Mouse (Mus musculus): ENCODE measurements around the gene Gmpr. TPM values are rescaled to one million over a fixed set of nuclear protein-coding genes. Genes with fewer than 3 reads are reported as not detected.

Gene Gmpr
- polyA plus RNA-seq, 1 experiment from 2014 or later: 62.4 TPM

DNA sequence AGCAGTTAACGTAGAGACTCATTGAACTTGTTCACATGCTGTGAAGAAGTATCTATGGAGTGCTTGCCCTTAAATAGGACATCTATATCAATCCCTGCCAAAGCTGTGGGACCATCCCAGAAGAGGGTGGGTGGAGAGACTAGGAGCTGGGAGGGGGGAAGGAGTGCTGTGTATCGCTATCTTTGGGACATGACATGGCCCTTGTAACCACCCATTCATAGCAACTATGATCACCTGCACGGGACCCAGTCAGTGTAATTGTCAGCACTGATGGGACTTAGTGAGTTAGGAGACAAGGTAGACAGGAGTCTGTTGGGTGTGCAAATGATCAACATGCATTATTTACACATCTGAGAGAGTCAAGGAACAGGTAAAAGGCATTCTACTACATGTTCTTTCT, 52.0 kb downstream of the Gmpr start:
- ATAC-seq (ENCODE audit: low FRiP score, low TSS enrichment): no peak
- no peaks in the 10 kb centered on the region for H3K4me1 ChIP-seq (ENCODE audit: insufficient read depth, low read length)
- no peaks in the 10 kb centered on the region for H3K27me3 ChIP-seq (ENCODE audit: insufficient read depth, low read length)
- no peak overlapping the region for H3K4me2 ChIP-seq (replicated peaks; ENCODE audit: low read depth, low read length)
- 93% methylated on average over 3 of the region's 3 CpGs for WGBS
- no peak overlapping the region for H3K9ac ChIP-seq (replicated peaks; ENCODE audit: low read length)
- H3K36me3 ChIP-seq (ENCODE audit: insufficient read depth, low read length): no peaks in the 10 kb centered on the region
- no peak overlapping the region for H3K27ac ChIP-seq (ENCODE audit: low read length)
- H3K4me3 ChIP-seq (ENCODE audit: low read length): no peak overlapping the region
- H3K9me3 ChIP-seq (ENCODE audit: low read length): no peaks in the 10 kb centered on the region

DNA sequence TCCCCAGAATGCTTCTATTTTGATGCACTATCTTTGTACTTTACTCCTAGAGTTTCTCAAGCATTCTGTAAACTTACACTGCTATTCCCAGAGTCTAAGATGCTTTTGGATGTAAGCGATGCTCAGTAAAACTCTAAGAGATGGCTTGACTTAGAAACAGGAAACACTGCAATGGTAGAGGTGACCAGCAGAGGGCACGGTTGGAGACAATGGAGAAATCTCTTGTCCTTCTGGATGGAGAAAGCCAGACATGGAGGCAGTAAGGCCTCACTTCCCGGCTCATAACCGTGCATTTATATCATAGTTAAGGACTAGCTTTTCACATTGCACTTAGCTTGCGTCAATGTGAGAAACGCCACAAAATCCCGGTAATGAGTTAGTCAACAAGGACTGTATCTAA, 53.3 kb downstream of the Gmpr start:
- Histone ChIP-seq H3K4me1 (ENCODE audit: insufficient read depth, low read length) (no peaks in the 10 kb centered on the region), H3K9ac (replicated peaks; ENCODE audit: low read length) (no peak overlapping the region), H3K27ac (ENCODE audit: low read length) (no peak overlapping the region), H3K27me3 (ENCODE audit: insufficient read depth, low read length) (no peaks in the 10 kb centered on the region), H3K4me2 (replicated peaks; ENCODE audit: low read depth, low read length) (no peak overlapping the region), H3K36me3 (ENCODE audit: insufficient read depth, low read length) (no peaks in the 10 kb centered on the region), H3K9me3 (ENCODE audit: low read length) (no peaks in the 10 kb centered on the region), H3K4me3 (ENCODE audit: low read length) (no peak overlapping the region)
- 76% methylated on average over 7 of the region's 7 CpGs for WGBS
- ATAC-seq (ENCODE audit: low FRiP score, low TSS enrichment): no peak

DNA sequence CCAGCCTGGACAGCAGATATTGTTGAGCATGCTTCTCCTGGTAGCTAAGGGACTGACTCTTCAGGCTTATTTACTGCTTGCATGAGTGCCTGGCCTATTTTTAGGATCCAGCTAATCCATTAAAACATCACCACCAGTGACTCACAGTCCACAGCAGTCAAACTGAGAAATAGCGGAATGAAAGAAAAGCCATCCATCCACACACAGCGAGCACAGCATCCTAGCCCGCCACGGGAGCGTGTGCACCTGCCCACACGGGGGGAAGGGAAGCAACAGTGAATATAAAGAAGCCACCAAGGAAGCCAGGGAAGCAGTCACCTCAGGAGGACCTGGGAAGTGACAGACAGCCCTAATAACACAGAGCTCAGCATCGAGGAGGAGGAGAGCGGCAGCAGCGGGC, 54.8 kb downstream of the Gmpr start:
- 60% methylated on average over 9 of the region's 9 CpGs for WGBS
- H3K9ac ChIP-seq (replicated peaks; ENCODE audit: low read length): no peak overlapping the region
- H3K36me3 ChIP-seq (ENCODE audit: insufficient read depth, low read length): peaks cover 10% of the 10 kb centered on the region; the same call in 1 of the 2 replicates
- H3K27ac ChIP-seq (ENCODE audit: low read length): no peak overlapping the region
- H3K27me3 ChIP-seq (ENCODE audit: insufficient read depth, low read length): no peaks in the 10 kb centered on the region
- H3K4me1 ChIP-seq (ENCODE audit: insufficient read depth, low read length): no peaks in the 10 kb centered on the region
- no peaks in the 10 kb centered on the region for H3K9me3 ChIP-seq (ENCODE audit: low read length)
- no peak for ATAC-seq (ENCODE audit: low FRiP score, low TSS enrichment)
- no peak overlapping the region for H3K4me2 ChIP-seq (replicated peaks; ENCODE audit: low read depth, low read length)
- H3K4me3 ChIP-seq (ENCODE audit: low read length): no peak overlapping the region

DNA sequence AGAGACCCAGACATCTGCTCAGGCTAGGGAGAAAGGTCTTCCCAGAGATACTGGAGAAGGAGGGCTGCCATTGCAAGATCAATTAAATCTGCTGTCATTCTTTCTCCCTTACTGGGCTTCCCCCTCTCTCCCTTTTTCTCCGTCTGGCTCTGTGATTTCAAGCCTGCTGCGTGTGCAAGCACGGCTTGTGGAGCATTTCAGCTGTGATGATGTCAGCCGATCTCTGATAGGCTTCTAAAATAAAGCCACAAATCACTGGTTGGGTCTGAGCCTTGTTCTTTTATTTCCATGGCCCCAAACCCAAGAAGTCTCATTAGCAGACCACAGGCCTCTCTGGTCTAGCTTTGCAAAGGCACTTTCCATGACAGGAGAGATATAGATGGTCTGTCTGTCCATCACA, 57.7 kb downstream of the Gmpr start:
- 47% methylated on average over 4 of the region's 4 CpGs for WGBS
- no peaks in the 10 kb centered on the region for H3K9me3 ChIP-seq (ENCODE audit: low read length)
- no peak overlapping the region for H3K4me3 ChIP-seq (ENCODE audit: low read length)
- no peak overlapping the region for H3K9ac ChIP-seq (replicated peaks; ENCODE audit: low read length)
- no peak overlapping the region for H3K4me2 ChIP-seq (replicated peaks; ENCODE audit: low read depth, low read length)
- peaks cover 18% of the 10 kb centered on the region; the same call in 1 of the 2 replicates for H3K36me3 ChIP-seq (ENCODE audit: insufficient read depth, low read length)
- no peaks in the 10 kb centered on the region for H3K4me1 ChIP-seq (ENCODE audit: insufficient read depth, low read length)
- no peak for ATAC-seq (ENCODE audit: low FRiP score, low TSS enrichment)
- H3K27me3 ChIP-seq (ENCODE audit: insufficient read depth, low read length): no peaks in the 10 kb centered on the region
- H3K27ac ChIP-seq (ENCODE audit: low read length): no peak overlapping the region

DNA sequence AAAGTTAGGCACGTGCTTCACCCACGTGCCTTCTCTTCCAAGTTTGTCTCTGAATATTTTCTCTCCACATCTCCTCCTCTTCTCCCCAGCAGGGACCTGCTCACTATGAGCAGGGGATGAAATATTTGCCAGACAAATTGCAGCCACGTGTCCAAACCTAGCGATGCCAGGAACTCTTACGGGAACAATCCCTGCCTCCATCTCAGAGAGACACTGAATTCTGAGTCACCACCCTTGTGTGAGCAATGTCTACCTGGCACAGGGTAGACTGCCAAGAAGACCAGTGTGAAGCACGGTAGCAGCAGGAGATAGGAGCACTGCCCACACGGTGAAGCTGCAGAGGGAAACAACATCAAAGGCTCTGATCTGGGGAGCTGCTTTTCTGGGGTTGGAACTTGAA, 62.7 kb downstream of the Gmpr start:
- 73% methylated on average over 7 of the region's 7 CpGs for WGBS
- Histone ChIP-seq H3K4me1 (ENCODE audit: insufficient read depth, low read length) (peaks cover 4% of the 10 kb centered on the region; the same call in 1 of the 2 replicates), H3K27ac (ENCODE audit: low read length) (no peak overlapping the region), H3K36me3 (ENCODE audit: insufficient read depth, low read length) (peaks cover 18% of the 10 kb centered on the region; the same call in 1 of the 2 replicates), H3K4me2 (replicated peaks; ENCODE audit: low read depth, low read length) (no peak overlapping the region), H3K9ac (replicated peaks; ENCODE audit: low read length) (no peak overlapping the region), H3K27me3 (ENCODE audit: insufficient read depth, low read length) (no peaks in the 10 kb centered on the region), H3K4me3 (ENCODE audit: low read length) (no peak overlapping the region), H3K9me3 (ENCODE audit: low read length) (no peaks in the 10 kb centered on the region)
- no peak for ATAC-seq (ENCODE audit: low FRiP score, low TSS enrichment)

DNA sequence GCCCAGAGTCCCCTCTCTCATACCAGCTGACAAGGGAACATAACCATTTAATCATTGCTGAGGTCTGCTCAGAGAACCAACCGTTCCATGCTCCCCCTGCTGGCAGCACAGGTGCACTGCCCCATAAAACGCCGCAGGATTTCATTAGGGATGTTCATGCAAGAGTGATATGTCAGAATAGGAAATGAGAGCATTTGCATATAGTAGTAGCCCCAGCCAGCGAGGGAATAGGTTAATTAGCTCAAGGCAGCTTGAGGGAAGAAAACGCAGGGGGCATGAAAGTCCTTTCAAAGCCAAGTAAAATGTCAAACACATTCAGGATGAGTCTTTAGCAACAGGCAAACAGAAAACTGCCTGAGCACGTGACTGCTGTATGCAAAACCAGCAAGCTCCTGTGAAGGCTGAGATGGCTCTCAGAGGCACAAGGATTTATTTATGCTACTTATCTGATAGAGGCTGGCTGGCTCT, 64.6 kb downstream of the Gmpr start:
- no peaks in the 10 kb centered on the region for H3K27me3 ChIP-seq (ENCODE audit: insufficient read depth, low read length)
- H3K9me3 ChIP-seq (ENCODE audit: low read length): no peaks in the 10 kb centered on the region
- no peak overlapping the region for H3K4me3 ChIP-seq (ENCODE audit: low read length)
- no peak overlapping the region for H3K27ac ChIP-seq (ENCODE audit: low read length)
- peak; percentile 12; the same call in 1 of the 2 replicates for ATAC-seq (ENCODE audit: low FRiP score, low TSS enrichment)
- WGBS: 4% methylated on average over 6 of the region's 6 CpGs
- peaks cover 22% of the 10 kb centered on the region for H3K4me1 ChIP-seq (ENCODE audit: insufficient read depth, low read length)
- peaks cover 9% of the 10 kb centered on the region; the same call in 1 of the 2 replicates for H3K36me3 ChIP-seq (ENCODE audit: insufficient read depth, low read length)
- H3K4me2 ChIP-seq (replicated peaks; ENCODE audit: low read depth, low read length): 0 out of 2 replicates have a peak overlapping the region, but pooled peaks have one; percentile 11
- no peak overlapping the region for H3K9ac ChIP-seq (replicated peaks; ENCODE audit: low read length)

DNA sequence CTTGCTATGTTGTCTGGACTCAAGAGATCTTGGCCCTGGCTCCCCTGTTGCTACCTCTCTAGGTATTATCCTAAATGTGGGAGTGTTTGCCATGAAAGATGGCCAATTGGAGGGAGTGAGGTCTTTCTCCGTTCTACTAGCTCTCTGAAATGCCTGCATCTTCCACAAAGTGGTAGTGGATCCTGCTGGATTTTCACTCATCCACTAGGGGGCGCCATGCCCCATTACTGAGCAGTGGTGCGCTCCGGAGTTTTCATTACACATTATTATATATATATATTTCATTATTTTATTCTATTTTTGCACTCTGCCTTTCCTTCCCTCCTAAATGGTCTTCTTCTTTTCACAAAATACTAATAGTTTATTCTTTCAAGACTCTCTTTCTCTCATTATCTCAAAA, 65.5 kb downstream of the Gmpr start:
- H3K27ac ChIP-seq (ENCODE audit: low read length): no peak overlapping the region

DNA sequence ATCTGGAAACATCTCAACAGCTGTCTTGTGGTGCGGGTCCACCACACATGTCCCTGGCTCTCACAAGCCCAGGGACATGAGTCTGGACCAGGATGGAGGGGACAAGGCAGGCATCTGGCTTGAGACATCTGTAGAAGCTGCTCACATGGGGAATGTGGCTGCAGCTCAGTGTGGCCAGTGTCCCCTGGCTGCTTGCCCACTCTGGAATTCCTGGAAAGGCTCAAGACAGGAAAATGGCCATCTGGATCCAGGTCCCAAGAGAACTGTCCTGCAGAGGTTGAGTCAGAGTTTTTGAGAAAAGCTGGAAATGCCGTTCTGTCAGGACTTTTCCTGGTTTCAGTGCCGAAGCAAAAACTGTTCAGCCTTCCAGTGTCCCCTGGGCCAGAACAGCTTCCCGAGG, 68.9 kb downstream of the Gmpr start:
- Histone ChIP-seq H3K9ac (replicated peaks; ENCODE audit: low read length) (no peak overlapping the region), H3K4me2 (replicated peaks; ENCODE audit: low read depth, low read length) (no peak overlapping the region), H3K36me3 (ENCODE audit: insufficient read depth, low read length) (no peaks in the 10 kb centered on the region), H3K4me3 (ENCODE audit: low read length) (no peak overlapping the region), H3K27ac (ENCODE audit: low read length) (peak overlapping the region; percentile 94), H3K9me3 (ENCODE audit: low read length) (no peaks in the 10 kb centered on the region), H3K4me1 (ENCODE audit: insufficient read depth, low read length) (peaks cover 44% of the 10 kb centered on the region), H3K27me3 (ENCODE audit: insufficient read depth, low read length) (no peaks in the 10 kb centered on the region)
- WGBS: 56% methylated on average over 4 of the region's 4 CpGs
- peak; percentile 73 for ATAC-seq (ENCODE audit: low FRiP score, low TSS enrichment)

More for the DNA sequence above, 65.5 kb downstream of the Gmpr start:
- no peak overlapping the region for H3K4me2 ChIP-seq (replicated peaks; ENCODE audit: low read depth, low read length)
- H3K4me1 ChIP-seq (ENCODE audit: insufficient read depth, low read length): peaks cover 31% of the 10 kb centered on the region
- no peak overlapping the region for H3K4me3 ChIP-seq (ENCODE audit: low read length)
- ATAC-seq (ENCODE audit: low FRiP score, low TSS enrichment): no peak
- H3K9ac ChIP-seq (replicated peaks; ENCODE audit: low read length): no peak overlapping the region
- 27% methylated on average over 4 of the region's 4 CpGs for WGBS
- H3K9me3 ChIP-seq (ENCODE audit: low read length): no peaks in the 10 kb centered on the region
- 0 out of 2 replicates have a peak, but pooled peaks cover 3% of the 10 kb centered on the region for H3K36me3 ChIP-seq (ENCODE audit: insufficient read depth, low read length)
- no peaks in the 10 kb centered on the region for H3K27me3 ChIP-seq (ENCODE audit: insufficient read depth, low read length)

DNA sequence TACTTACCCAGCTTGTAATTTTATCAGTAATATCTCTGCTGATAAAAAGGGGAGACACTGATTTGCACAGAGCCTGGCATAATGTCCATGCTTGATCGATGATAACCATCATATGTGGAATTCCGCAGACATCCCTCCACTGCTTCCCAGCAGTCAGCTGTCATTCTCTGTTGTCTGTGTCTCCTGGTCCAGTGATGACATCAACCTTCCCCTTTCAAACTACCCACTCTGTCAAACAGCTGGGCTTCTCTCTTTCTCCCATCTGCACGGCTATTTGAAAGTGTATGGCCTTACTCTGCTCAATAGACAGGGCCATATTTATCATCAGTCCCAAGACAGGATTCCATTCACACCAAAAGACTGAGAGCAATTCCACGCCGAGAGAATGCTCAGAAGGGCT, 70.1 kb downstream of the Gmpr start:
- no peak overlapping the region for H3K4me3 ChIP-seq (ENCODE audit: low read length)
- peak overlapping the region; percentile 2; the same call in 1 of the 2 replicates for H3K27ac ChIP-seq (ENCODE audit: low read length)
- no peaks in the 10 kb centered on the region for H3K27me3 ChIP-seq (ENCODE audit: insufficient read depth, low read length)
- no peak for ATAC-seq (ENCODE audit: low FRiP score, low TSS enrichment)
- 58% methylated on average over 5 of the region's 5 CpGs for WGBS
- no peaks in the 10 kb centered on the region for H3K36me3 ChIP-seq (ENCODE audit: insufficient read depth, low read length)
- H3K9me3 ChIP-seq (ENCODE audit: low read length): no peaks in the 10 kb centered on the region
- H3K4me2 ChIP-seq (replicated peaks; ENCODE audit: low read depth, low read length): no peak overlapping the region
- no peak overlapping the region for H3K9ac ChIP-seq (replicated peaks; ENCODE audit: low read length)
- peaks cover 44% of the 10 kb centered on the region for H3K4me1 ChIP-seq (ENCODE audit: insufficient read depth, low read length)

DNA sequence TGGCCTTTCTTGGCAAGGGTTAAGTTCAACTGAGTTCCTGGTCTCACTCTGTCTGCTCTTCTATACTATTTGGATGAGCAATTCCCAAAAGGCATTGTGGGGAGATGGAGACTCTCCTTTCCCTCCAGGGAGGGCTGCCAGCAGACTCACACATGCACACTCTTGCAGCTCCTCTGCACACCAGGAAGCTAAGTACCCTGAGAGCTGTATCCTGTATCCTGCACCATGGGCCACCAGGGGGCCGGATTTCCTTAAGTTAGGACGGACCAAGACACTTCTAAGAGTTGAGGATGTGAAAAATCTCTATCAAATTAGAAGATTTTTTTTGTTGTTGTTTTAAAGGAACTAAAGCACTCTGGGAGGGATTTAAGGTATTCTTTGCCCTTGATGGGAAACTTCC, 70.5 kb downstream of the Gmpr start:
- H3K4me3 ChIP-seq (ENCODE audit: low read length): no peak overlapping the region
- H3K27me3 ChIP-seq (ENCODE audit: insufficient read depth, low read length): no peaks in the 10 kb centered on the region
- H3K36me3 ChIP-seq (ENCODE audit: insufficient read depth, low read length): no peaks in the 10 kb centered on the region
- peak overlapping the region; percentile 4 for H3K27ac ChIP-seq (ENCODE audit: low read length)
- 0 out of 2 replicates have a peak, but pooled peaks have one; percentile 57 for ATAC-seq (ENCODE audit: low FRiP score, low TSS enrichment)
- H3K9ac ChIP-seq (replicated peaks; ENCODE audit: low read length): no peak overlapping the region
- no peaks in the 10 kb centered on the region for H3K9me3 ChIP-seq (ENCODE audit: low read length)
- 46% methylated on average over 2 of the region's 2 CpGs for WGBS
- H3K4me2 ChIP-seq (replicated peaks; ENCODE audit: low read depth, low read length): no peak overlapping the region
- H3K4me1 ChIP-seq (ENCODE audit: insufficient read depth, low read length): peaks cover 44% of the 10 kb centered on the region

Data from kidney, embryonic 16.5 days (tissue).